ENCODE assay signal across 18 mouse cellular contexts in the genomic region with DNA sequence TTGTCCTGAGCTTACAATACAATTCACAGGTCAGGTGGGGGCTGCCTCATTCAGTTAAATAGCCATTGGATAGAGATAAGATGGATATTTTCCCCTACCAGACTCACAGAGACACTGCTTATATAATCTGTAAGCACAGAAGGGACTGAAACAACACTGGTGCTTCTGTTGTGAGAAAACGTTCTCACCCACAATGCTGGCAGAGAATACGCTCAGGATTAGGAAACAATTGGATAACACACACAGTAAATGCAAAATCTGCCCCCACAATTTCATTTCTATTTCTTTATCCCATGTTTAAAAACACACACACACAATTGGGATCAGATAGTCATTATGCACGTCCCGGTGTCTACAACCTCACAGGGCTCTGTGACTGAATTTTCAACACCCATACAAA.
"Had no signal": no experiment of that assay in that cellular context is flagged by ENCODE, and none has a peak within 500 bp of the region (broad histone marks: within the 10 kb centered on the region; RNA-seq: fewer than 3 reads in every experiment).

No protein-coding gene starts in this region.

- H3K4me3 ChIP-seq: midbrain, embryonic 10.5 days; midbrain, embryonic 12.5 days; myocyte; neural tube, embryonic 13.5 days; neural tube, embryonic 15.5 days had no signal

- H3K9me3 ChIP-seq: midbrain, embryonic 10.5 days; midbrain, embryonic 12.5 days; neural tube, embryonic 13.5 days; neural tube, embryonic 15.5 days had no signal

- H3K27ac ChIP-seq: midbrain, embryonic 10.5 days; midbrain, embryonic 12.5 days; neural tube, embryonic 13.5 days; neural tube, embryonic 15.5 days had no signal

- H3K4me1 ChIP-seq: midbrain, embryonic 10.5 days; midbrain, embryonic 12.5 days; neural tube, embryonic 13.5 days; neural tube, embryonic 15.5 days had no signal

- H3K27me3 ChIP-seq: midbrain, embryonic 12.5 days; neural tube, embryonic 13.5 days; neural tube, embryonic 15.5 days had no signal

- H3K4me2 ChIP-seq: lung, embryonic 14.5 days; midbrain, embryonic 12.5 days; neural tube, embryonic 13.5 days; neural tube, embryonic 15.5 days had no signal

- H3K9ac ChIP-seq: lung, embryonic 14.5 days; midbrain, embryonic 12.5 days; neural tube, embryonic 13.5 days; neural tube, embryonic 15.5 days had no signal

- DNase-seq: lung, adult 18-20 months; lung, embryonic 14.5 days; lung, postnatal 10 days; lung, postnatal 4 days; midbrain, embryonic 14.5 days; retina, postnatal 1 day; right cerebral cortex, adult 18-20 months; right cerebral cortex, postnatal 25 days; right cerebral cortex, postnatal 4 days; spleen, adult 18-20 months; thymus, adult 18-20 months; thymus, postnatal 36 days had no signal

- ATAC-seq: midbrain, embryonic 16.5 days had no signal

- H3K36me3 ChIP-seq: midbrain, embryonic 10.5 days; midbrain, embryonic 12.5 days; neural tube, embryonic 13.5 days; neural tube, embryonic 15.5 days had no signal
